Mouse (Mus musculus) neural tube, embryonic 11.5 days (tissue): ENCODE results near the gene Dnal4. TPM values are rescaled to one million over a fixed set of nuclear protein-coding genes. Genes with fewer than 3 reads are reported as not detected.

Experiments used
- ATAC-seq: fragments of 200-750 bp; cut with Nextera tagmentation; 2 replicates; pipeline ENCODE4 v1.8.0; 2017; ENCODE audit warnings: moderate number of reproducible peaks, mild to moderate bottlenecking, moderate TSS enrichment, moderate library complexity; ENCODE audit not compliant: insufficient read depth, low FRiP score, low TSS enrichment
- DNase-seq: peaks from one replicate; pipeline ENCODE4 v3.0.0-alpha.2; 2015; ENCODE audit warnings: low spot score
- H3K27ac ChIP-seq: fragments of 300-500 bp; sonication (generic); 2 replicates; pipeline ENCODE4 v1.5.1; 2014; ENCODE audit warnings: low read depth, mild to moderate bottlenecking, low read length
- H3K27me3 ChIP-seq: fragments of 300-500 bp; sonication (generic); 2 replicates; pipeline ENCODE4 v1.6.1; 2014; ENCODE audit warnings: mild to moderate bottlenecking, low read length, mixed read lengths; ENCODE audit not compliant: control insufficient read depth, insufficient read depth
- H3K36me3 ChIP-seq: fragments of 300-500 bp; sonication (generic); 2 replicates; pipeline ENCODE4 v1.6.1; 2014; ENCODE audit warnings: mild to moderate bottlenecking, low read length, moderate library complexity, mixed read lengths; ENCODE audit not compliant: control insufficient read depth, insufficient read depth
- H3K4me1 ChIP-seq: fragments of 300-500 bp; sonication (generic); 2 replicates; pipeline ENCODE4 v1.6.1; 2014; ENCODE audit warnings: low read length, mixed read lengths; ENCODE audit not compliant: control insufficient read depth, insufficient read depth
- H3K4me2 ChIP-seq: fragments of 300-500 bp; sonication (generic); 2 replicates; pipeline ENCODE4 v1.6.1; 2014; ENCODE audit warnings: low read depth, mild to moderate bottlenecking, moderate library complexity
- H3K4me3 ChIP-seq: fragments of 300-500 bp; sonication (generic); 2 replicates; pipeline ENCODE4 v1.5.1; 2014; ENCODE audit warnings: low read depth, low read length
- H3K9ac ChIP-seq: fragments of 300-500 bp; sonication (generic); 2 replicates; pipeline ENCODE4 v1.6.1; 2014; ENCODE audit warnings: mild to moderate bottlenecking, low read length
- H3K9me3 ChIP-seq: fragments of 300-500 bp; sonication (generic); 2 replicates; pipeline ENCODE4 v1.6.1; 2016; ENCODE audit warnings: low read length; ENCODE audit not compliant: control insufficient read depth
- WGBS: fragments of 180-500 bp; shearing (Covaris S2); extraction: QIAGEN DNeasy Blood & Tissue Kit; methylation state at CpG from one replicate; pipeline ENCODE4 v1.1.7; 2014; 5-methylcytosine and 5-hydroxymethylcytosine counted together
- polyA plus RNA-seq: library from polyadenylated mRNA; unstranded; fragments of >200 nt; fragmentation: Nextera tagmentation; extraction: Ambion mirVana; gene quantifications from 2 replicates; pipeline ENCODE4 v1.2.1, GENCODE M21; 2014

Gene Dnal4
- polyA plus RNA-seq, 1 experiment from 2014 or later, result 70.8 TPM

DNA sequence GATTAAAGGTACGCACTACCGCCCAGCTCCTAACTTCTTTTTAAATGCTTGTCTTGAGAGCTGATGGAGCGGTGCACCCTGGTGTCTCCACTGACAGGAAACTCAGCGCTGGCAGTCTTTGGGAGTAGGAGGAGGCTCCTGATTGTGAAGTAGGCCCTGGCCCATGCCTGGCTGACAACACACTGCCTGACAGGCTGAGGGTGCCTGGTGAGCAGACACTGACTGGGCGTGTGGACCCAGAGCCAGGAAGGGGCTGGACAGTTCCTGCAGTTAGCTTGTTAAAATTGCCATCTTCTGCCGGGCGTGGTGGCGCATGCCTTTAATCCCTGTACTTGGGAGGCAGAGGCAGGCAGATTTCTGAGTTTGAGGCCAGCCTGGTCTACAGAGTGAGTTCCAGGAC is 27.4 kb downstream of the Dnal4 start:
- no peak overlapping the region for H3K4me3 ChIP-seq
- no peak overlapping the region for H3K27ac ChIP-seq
- no peaks in the 10 kb centered on the region for H3K36me3 ChIP-seq
- H3K4me2 ChIP-seq, result no peak overlapping the region
- DNase-seq (no peak), ATAC-seq (no peak)
- no peak overlapping the region for H3K9ac ChIP-seq
- H3K27me3 ChIP-seq, result no peaks in the 10 kb centered on the region
- H3K9me3 ChIP-seq, result no peaks in the 10 kb centered on the region
- H3K4me1 ChIP-seq, result no peaks in the 10 kb centered on the region
- WGBS, result 89% methylated on average over 8 of the region's 8 CpGs

DNA sequence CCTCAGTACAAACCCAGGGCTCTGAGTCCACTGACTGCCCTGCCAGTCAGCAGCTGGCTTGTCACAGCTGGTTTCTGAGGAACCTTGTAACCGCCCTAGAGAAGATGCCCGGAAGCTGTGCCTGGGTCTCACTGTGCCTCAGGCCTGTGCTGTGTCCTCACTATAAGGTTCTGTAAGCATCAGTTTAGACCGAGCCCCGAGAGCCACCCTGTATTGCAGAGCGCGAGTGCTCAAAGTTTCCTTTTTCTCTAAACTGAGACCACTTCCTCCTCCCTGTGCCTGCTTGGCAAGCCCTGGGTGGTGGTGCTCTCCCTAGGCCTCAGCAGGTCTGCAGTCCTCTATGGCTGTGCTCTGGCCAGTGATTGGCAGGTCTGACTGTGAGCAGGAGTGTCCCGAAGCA is 28.5 kb downstream of the Dnal4 start:
- Histone ChIP-seq H3K9ac (no peak overlapping the region), H3K36me3 (no peaks in the 10 kb centered on the region), H3K4me2 (no peak overlapping the region), H3K4me3 (no peak overlapping the region), H3K27me3 (no peaks in the 10 kb centered on the region), H3K27ac (no peak overlapping the region), H3K4me1 (no peaks in the 10 kb centered on the region), H3K9me3 (no peaks in the 10 kb centered on the region)
- ATAC-seq (no peak), DNase-seq (no peak)
- 94% methylated on average over 7 of the region's 7 CpGs for WGBS

DNA sequence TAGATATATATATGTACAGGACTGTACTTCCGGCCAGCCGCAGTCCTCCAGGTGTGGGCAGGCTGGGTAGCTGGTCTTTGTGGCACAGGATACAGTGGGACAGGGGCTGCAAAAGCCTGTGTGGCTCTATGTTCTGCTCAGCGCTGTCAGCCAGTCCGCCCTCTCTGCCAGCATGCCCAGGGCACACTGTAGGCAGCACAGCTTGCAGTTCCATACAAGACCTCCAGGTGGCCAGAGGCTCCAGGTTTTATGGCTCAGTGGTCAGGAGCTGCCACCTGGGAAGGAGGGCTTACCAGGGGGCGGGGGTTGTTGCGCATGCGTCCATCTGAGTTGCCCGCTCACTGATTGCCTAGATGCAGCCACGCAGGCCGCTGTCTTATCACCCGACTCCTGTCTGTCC is 29.7 kb downstream of the Dnal4 start:
- 64% methylated on average over 11 of the region's 11 CpGs for WGBS
- no peak overlapping the region for H3K4me3 ChIP-seq
- H3K27me3 ChIP-seq, result no peaks in the 10 kb centered on the region
- no peaks in the 10 kb centered on the region for H3K36me3 ChIP-seq
- no peaks in the 10 kb centered on the region for H3K9me3 ChIP-seq
- H3K4me2 ChIP-seq, result no peak overlapping the region
- H3K27ac ChIP-seq, result no peak overlapping the region
- no peaks in the 10 kb centered on the region for H3K4me1 ChIP-seq
- DNase-seq (peak; percentile 51), ATAC-seq (no peak)
- H3K9ac ChIP-seq, result no peak overlapping the region

DNA sequence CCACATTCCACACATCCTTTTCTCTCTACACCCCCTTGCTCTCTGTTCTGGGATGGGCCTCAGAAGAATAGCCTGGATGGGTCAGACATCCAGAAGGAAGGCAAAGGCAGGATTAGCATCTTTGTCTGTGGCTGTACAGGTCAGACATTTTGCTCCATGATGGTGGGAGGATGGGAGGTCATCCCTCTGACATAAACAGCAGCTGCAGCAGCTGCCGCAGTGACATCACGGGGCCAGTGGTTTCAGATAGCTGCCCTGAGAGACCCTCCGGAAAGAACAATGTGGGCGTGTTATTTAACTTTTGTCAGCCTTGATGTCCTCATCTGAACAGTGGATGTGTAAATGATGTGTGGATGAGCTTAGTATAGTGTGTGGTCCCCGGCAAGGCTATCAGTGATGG is 31.8 kb downstream of the Dnal4 start:
- Histone ChIP-seq H3K9ac (no peak overlapping the region), H3K27me3 (no peaks in the 10 kb centered on the region), H3K36me3 (no peaks in the 10 kb centered on the region), H3K27ac (no peak overlapping the region), H3K4me1 (peaks cover 6% of the 10 kb centered on the region), H3K9me3 (no peaks in the 10 kb centered on the region), H3K4me3 (no peak overlapping the region), H3K4me2 (no peak overlapping the region)
- ATAC-seq (no peak), DNase-seq (no peak)
- WGBS, result 93% methylated on average over 5 of the region's 5 CpGs

DNA sequence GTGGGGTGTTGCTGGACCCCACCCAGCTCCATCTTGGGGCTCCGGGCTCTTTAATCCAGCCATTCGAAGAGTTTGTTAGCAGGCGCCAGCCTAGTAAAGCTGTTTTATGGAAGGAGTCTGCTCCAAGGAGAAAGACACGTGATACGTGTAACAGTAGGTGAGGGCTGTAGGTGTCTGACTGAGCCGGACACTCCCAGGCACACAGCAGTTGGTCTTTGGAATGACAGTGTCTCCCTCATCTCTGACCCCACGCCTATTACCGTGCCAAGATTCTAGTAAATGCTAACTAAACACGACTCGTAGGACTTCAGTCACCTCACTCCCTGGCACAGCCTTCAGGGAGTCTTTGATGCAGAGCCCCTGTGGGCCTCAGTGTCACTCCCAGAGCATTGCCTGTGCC is 32.3 kb downstream of the Dnal4 start:
- Histone ChIP-seq H3K27me3 (no peaks in the 10 kb centered on the region), H3K4me3 (no peak overlapping the region), H3K27ac (no peak overlapping the region), H3K4me2 (no peak overlapping the region), H3K9ac (no peak overlapping the region), H3K9me3 (no peaks in the 10 kb centered on the region), H3K36me3 (no peaks in the 10 kb centered on the region), H3K4me1 (peaks cover 12% of the 10 kb centered on the region)
- no peak for ATAC-seq
- DNase-seq, result no peak
- WGBS, result 85% methylated on average over 10 of the region's 10 CpGs

DNA sequence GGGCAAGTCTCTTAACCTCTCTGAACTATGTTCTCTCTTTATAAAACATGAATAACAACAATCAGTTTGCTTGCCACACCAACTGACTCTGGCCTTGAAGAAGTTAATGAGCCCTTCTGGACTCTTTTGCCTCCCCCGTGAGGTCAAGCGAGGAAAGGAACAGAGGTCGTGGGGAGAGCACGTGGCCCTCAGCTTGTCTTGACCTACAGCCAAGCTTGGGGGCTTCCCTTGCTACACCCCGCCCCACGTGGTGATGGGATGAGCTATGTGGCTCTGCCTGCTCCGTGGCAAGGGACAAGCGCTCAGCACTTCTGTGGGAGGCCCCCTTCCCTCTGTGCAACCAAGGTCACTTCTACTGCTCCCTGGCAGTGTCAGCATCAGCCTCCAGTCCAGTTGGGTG is 32.9 kb downstream of the Dnal4 start:
- H3K9me3 ChIP-seq, result no peaks in the 10 kb centered on the region
- no peaks in the 10 kb centered on the region for H3K36me3 ChIP-seq
- no peak overlapping the region for H3K4me2 ChIP-seq
- H3K4me3 ChIP-seq, result no peak overlapping the region
- 75% methylated on average over 8 of the region's 8 CpGs for WGBS
- H3K4me1 ChIP-seq, result peaks cover 12% of the 10 kb centered on the region
- ATAC-seq, result no peak
- peak overlapping the region; percentile 26; the same call in 1 of the 2 replicates for H3K9ac ChIP-seq
- H3K27me3 ChIP-seq, result no peaks in the 10 kb centered on the region
- H3K27ac ChIP-seq, result no peak overlapping the region
- DNase-seq, result no peak

DNA sequence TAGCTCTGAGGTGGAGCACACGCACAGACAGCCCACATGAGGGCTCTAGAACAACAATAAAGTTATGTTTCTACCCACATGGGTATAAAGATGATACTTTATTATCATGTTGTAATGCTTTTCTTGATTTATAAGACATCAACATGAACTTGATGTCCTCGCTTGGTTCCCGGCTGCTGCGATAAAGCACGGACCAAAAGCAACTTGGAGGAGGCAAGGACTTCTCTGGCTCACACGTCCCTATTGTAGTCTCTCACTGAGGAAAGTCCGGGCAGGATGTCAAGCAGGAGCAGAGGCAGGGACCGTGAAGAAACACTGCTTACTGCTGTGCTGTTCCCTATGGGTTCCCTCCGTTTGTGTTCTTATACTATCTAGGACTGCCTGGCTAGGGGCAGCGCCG is 33.6 kb downstream of the Dnal4 start:
- no peak for DNase-seq
- no peak overlapping the region for H3K4me3 ChIP-seq
- H3K27ac ChIP-seq, result no peak overlapping the region
- no peak overlapping the region for H3K9ac ChIP-seq
- no peak for ATAC-seq
- WGBS, result 94% methylated on average over 11 of the region's 11 CpGs
- H3K36me3 ChIP-seq, result no peaks in the 10 kb centered on the region; the same call in 1 of the 2 replicates
- peaks cover 12% of the 10 kb centered on the region for H3K4me1 ChIP-seq
- H3K9me3 ChIP-seq, result no peaks in the 10 kb centered on the region
- H3K4me2 ChIP-seq, result no peak overlapping the region
- no peaks in the 10 kb centered on the region for H3K27me3 ChIP-seq

DNA sequence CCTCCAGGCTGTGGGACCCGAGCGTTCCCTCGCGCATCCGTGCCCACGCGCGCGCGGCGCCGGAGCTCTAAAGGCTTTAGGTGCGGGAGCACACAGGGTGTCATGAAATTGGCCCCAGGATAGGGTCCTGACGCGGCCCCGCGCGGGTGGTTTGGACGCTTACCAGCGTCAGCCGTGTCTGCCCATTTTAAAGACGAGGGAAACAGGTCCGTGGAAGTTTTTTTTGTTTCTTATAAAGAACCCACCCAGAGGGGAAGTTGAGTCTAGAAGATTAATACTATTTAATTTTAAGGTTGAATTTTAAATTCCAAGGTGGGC is 35.0 kb downstream of the Dnal4 start:
- H3K9me3 ChIP-seq, result no peaks in the 10 kb centered on the region
- peak overlapping the region; percentile 83 for H3K4me2 ChIP-seq
- WGBS, result under 1% methylated on average over 23 of the region's 23 CpGs
- H3K27me3 ChIP-seq, result no peaks in the 10 kb centered on the region
- no peak overlapping the region; the same call in 1 of the 2 replicates for H3K27ac ChIP-seq
- H3K4me3 ChIP-seq, result peak overlapping the region; percentile 98
- H3K4me1 ChIP-seq, result peaks cover 12% of the 10 kb centered on the region
- DNase-seq (no peak), ATAC-seq (peak; percentile 59)
- H3K9ac ChIP-seq, result peak overlapping the region; percentile 93
- peaks cover 3% of the 10 kb centered on the region for H3K36me3 ChIP-seq

DNA sequence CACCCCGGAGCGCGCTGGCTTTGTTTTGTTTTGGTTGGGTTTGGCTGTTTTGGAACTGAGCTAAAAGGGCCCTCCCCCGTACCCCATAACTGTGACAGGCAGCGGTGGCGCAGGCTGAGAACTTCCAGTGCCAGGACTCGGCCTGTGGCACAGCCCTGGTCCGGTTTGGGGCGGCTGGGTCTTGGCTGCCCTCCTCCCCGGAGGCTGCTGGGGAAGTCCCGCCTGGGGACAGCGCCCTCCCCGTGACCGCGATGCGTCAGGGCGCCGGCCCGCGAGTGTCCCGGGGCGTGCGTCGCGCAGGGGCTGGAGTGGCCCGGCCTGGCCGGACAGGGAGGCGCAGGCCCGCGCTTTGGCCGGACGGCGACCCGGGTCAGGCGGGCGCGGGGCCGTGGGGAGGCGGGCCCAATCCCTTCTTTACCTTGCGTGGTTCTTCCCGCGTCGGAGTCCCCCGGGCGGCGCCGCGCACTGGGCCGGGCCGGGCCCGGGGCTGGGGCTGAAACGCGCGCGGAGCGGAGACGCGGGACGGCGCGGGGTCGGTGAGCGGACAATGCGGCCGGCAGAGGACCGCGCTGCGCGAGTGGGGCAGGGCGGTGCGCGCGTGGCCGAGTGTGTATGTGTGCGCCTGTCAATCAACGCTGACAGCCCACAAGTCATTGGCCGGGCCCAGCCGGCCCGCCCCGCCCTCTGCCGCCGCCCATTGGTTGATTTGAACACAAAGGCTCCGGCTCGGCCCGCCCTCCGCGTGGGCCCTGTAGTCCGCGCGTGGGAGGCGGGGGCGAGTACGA is 35.5 kb downstream of the Dnal4 start, which contains the start of gene Sun2:
Gene Sun2, minus strand, starts transcription at position 616 of the 785 bp plus-strand sequence.
- ATAC-seq (peak; percentile 93), DNase-seq (peak; percentile 92)
- Histone ChIP-seq H3K36me3 (peaks cover 6% of the 10 kb centered on the region), H3K27ac (peak within 1 kb of the TSS; percentile 53; the same call in 1 of the 2 replicates), H3K4me2 (peak within 1 kb of the TSS; percentile 83), H3K27me3 (no peaks in the 10 kb centered on the region), H3K4me3 (peak within 1 kb of the TSS; percentile 98), H3K9me3 (no peaks in the 10 kb centered on the region), H3K4me1 (peaks cover 12% of the 10 kb centered on the region), H3K9ac (peak within 1 kb of the TSS; percentile 93)
- under 1% methylated on average over 56 of the region's 93 CpGs for WGBS
